Mouse (Mus musculus): ENCODE data around the gene Lamb3. TPM values are rescaled to one million over a fixed set of nuclear protein-coding genes. Genes with fewer than 3 reads are reported as not detected.
"Not testable (repeated sequence)": the region's sequence is repeated elsewhere in the genome, so short reads cannot be mapped to it uniquely, and the experiment has no call there.

The Lamb3 gene
- polyA plus RNA-seq, 1 experiment from 2014 or later = 0.38 TPM

DNA sequence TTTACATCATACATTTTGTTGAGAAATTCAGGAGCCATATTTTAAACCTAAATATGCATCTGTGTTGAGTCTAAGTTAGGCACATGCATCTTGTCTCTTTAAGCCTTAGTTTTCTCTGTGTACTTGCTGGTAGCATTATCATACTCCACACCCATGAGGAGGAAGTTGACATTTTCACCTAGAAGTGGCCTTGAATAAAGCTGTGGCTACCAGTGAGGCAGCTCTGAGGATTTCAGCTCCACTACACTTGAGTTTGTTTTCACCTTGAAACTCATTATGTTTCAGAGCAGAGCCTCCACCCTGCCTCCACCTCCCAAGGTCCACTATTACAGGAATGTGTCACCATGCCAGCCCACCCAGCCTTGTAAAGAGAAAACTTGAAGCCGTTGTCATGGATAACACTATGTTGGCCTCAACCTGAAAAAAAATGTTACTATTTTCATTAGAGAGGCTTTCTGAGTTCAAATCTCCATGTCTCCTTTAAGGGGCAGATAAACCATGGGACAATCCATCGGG lies 26.7 kb downstream of the Lamb3 start:
- Histone ChIP-seq H3K9me3 (no peaks in the 10 kb centered on the region), H3K27me3 (replicated peaks) (no peaks in the 10 kb centered on the region), H3K4me3 (no peak overlapping the region), H3K9ac (no peak overlapping the region), H3K27ac (no peak overlapping the region), H3K4me2 (replicated peaks) (no peak overlapping the region), H3K36me3 (no peaks in the 10 kb centered on the region), H3K4me1 (no peaks in the 10 kb centered on the region)
- ATAC-seq (ENCODE audit: low FRiP score, low read depth) = no peak
- 94% methylated on average over 2 of the region's 2 CpGs for WGBS

DNA sequence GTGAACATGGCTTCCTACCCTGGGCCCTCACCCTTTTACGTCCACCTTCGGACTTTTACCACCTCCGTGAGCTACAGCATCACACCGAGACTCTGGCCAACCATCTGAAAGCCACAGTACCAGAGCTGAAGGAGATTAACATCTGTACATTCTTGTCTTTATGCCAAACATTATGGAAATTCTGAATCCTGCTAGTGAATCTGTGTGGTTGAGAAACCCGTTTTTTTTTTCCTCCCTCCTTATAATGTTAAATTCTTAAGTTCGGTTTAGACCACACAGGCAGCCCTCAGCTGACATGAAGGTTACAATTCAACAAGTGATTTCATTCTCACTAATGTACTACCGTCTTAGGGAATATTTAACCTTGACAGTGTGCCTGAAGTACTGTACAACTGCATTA lies 27.4 kb downstream of the Lamb3 start:
- Histone ChIP-seq H3K9me3 (no peaks in the 10 kb centered on the region), H3K4me3 (no peak overlapping the region), H3K4me2 (replicated peaks) (no peak overlapping the region), H3K4me1 (no peaks in the 10 kb centered on the region), H3K9ac (no peak overlapping the region), H3K36me3 (no peaks in the 10 kb centered on the region), H3K27ac (no peak overlapping the region), H3K27me3 (replicated peaks) (no peaks in the 10 kb centered on the region)
- WGBS = 89% methylated on average over 7 of the region's 7 CpGs
- no peak for ATAC-seq (ENCODE audit: low FRiP score, low read depth)

DNA sequence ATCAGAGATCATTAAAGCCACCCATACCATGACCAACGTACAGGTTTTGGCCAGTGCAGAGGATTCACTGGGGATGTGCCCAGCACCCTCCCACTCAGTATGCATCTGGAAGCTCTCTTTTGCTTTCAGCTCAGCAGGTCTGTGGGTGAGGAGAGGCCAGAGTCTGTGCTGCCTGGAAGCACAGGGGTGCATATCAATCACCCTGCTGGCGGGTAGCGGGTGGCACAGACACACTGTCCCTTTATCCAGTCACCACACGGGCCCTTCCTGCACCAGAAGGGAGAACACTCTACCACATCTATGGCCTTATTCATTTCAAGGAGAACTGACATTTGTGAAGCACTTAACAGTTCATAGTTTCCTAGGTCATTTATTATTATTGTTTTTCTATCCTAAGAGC lies 30.9 kb downstream of the Lamb3 start:
- H3K4me1 ChIP-seq = no peaks in the 10 kb centered on the region
- no peak overlapping the region for H3K4me2 ChIP-seq (replicated peaks)
- WGBS = 31% methylated on average over 4 of the region's 4 CpGs
- H3K27me3 ChIP-seq (replicated peaks) = no peaks in the 10 kb centered on the region
- H3K36me3 ChIP-seq = no peaks in the 10 kb centered on the region
- H3K9ac ChIP-seq = no peak overlapping the region
- H3K27ac ChIP-seq = no peak overlapping the region
- ATAC-seq (ENCODE audit: low FRiP score, low read depth) = no peak
- no peak overlapping the region for H3K4me3 ChIP-seq
- no peaks in the 10 kb centered on the region for H3K9me3 ChIP-seq

DNA sequence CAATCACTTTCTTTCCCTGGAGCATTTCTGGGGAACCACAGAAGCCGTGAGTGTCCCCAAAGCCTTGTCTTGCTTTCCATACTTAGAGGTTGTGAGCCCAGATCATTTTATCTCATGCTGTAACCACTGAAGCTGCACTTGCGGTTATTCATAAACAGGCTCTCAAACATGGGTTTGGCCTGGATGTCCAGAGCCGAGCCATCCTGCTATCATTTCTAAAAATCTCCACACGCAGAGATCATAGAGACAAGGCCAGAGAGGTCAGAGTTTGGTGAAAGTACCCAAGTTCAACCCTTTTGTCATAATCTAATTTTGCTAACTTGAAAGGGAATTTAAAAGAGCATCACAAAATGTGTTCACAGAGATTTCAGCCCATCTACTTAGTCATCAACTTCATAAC lies 33.9 kb downstream of the Lamb3 start:
- Histone ChIP-seq H3K4me3 (no peak overlapping the region), H3K36me3 (no peaks in the 10 kb centered on the region), H3K4me2 (replicated peaks) (no peak overlapping the region), H3K9me3 (no peaks in the 10 kb centered on the region), H3K27me3 (replicated peaks) (no peaks in the 10 kb centered on the region), H3K4me1 (no peaks in the 10 kb centered on the region), H3K27ac (no peak overlapping the region), H3K9ac (no peak overlapping the region)
- ATAC-seq (ENCODE audit: low FRiP score, low read depth) = no peak
- 93% methylated on average over 4 of the region's 4 CpGs for WGBS

DNA sequence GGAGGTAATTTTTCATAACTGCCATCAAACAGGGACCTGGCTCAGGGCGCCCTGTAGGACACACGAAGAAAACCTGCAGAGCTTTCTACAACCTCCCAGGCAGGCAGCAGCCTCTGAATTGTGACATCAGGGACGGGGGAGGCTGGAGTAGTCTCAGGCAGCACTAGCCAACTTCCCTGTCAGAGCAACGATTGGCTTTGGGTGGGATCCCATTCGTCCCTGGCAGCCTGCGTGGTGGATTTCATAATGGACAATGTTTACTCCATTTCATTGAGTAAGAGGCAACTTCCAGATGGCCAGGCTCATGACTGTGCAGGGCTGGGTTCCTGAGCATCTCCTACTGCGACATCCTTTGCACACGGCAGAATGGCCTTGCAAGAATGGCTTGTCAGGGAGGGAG lies 34.7 kb downstream of the Lamb3 start:
- WGBS = 81% methylated on average over 8 of the region's 8 CpGs

DNA sequence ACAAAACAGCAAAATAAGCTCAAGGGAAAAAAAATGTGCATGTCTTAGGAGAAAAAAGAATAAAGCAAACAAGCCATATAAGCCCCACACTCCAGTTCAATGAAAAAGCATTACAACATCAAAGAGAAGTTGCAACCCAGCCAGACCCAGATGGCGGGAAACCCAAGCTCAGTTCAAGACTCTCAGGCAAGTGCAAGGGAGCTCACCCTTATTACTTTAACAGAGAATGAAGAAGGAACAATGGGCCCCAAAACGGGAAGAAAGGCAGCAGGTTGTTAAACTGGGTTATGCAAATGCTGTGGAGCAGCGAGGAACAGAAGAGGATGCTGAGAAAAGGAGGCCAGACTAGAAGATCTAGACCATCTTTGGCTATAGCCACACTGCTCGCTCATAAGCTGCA lies 35.4 kb downstream of the Lamb3 start:
- H3K4me3 ChIP-seq = no peak overlapping the region
- ATAC-seq (ENCODE audit: low FRiP score, low read depth) = no peak
- WGBS = 51% methylated on average over 4 of the region's 4 CpGs
- H3K9me3 ChIP-seq = no peaks in the 10 kb centered on the region
- H3K4me2 ChIP-seq (replicated peaks) = no peak overlapping the region
- no peak overlapping the region for H3K9ac ChIP-seq
- H3K36me3 ChIP-seq = no peaks in the 10 kb centered on the region
- H3K4me1 ChIP-seq = no peaks in the 10 kb centered on the region
- H3K27me3 ChIP-seq (replicated peaks) = no peaks in the 10 kb centered on the region
- H3K27ac ChIP-seq = no peak overlapping the region

More for the DNA sequence above, 34.7 kb downstream of the Lamb3 start:
- H3K36me3 ChIP-seq = no peaks in the 10 kb centered on the region
- no peak overlapping the region for H3K4me2 ChIP-seq (replicated peaks)
- no peak overlapping the region for H3K4me3 ChIP-seq
- no peaks in the 10 kb centered on the region for H3K4me1 ChIP-seq
- H3K9me3 ChIP-seq = no peaks in the 10 kb centered on the region
- no peaks in the 10 kb centered on the region for H3K27me3 ChIP-seq (replicated peaks)
- no peak for ATAC-seq (ENCODE audit: low FRiP score, low read depth)
- no peak overlapping the region for H3K27ac ChIP-seq
- no peak overlapping the region for H3K9ac ChIP-seq

DNA sequence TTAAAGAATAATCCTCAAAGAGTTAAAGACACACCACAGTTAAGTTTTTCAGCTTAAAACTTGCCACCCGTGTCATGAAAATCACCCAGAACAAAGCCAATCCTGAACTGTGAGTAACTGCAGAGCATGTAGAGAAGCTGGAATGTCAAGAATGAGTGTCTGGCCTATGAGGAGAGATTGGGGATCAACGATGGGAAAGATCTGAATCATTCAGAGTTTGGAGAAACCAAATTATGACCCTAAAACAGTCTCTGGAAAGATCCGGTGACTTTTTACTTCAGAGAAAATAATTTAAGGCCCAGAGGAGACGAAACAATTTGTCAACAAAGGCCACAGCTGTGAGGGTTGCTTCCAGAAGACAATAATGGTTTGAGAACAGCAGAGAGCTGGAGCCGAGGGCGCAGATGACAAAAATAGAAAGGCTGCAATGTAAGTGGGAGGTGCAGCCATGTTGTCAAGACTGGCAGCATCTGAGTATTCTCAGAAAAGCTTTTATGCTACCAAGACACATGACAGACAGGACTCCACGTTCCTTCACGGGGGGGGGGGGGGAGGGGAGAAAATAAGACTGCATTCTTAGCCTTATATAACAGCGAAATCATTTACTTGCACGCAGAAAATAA lies 36.2 kb downstream of the Lamb3 start:
- no peaks in the 10 kb centered on the region for H3K27me3 ChIP-seq (replicated peaks)
- no peak overlapping the region for H3K4me2 ChIP-seq (replicated peaks)
- no peak overlapping the region for H3K27ac ChIP-seq
- no peak overlapping the region for H3K4me3 ChIP-seq
- H3K4me1 ChIP-seq = no peaks in the 10 kb centered on the region
- H3K36me3 ChIP-seq = no peaks in the 10 kb centered on the region
- no peaks in the 10 kb centered on the region for H3K9me3 ChIP-seq
- 58% methylated on average over 10 of the region's 10 CpGs for WGBS
- no peak for ATAC-seq (ENCODE audit: low FRiP score, low read depth)
- no peak overlapping the region for H3K9ac ChIP-seq

DNA sequence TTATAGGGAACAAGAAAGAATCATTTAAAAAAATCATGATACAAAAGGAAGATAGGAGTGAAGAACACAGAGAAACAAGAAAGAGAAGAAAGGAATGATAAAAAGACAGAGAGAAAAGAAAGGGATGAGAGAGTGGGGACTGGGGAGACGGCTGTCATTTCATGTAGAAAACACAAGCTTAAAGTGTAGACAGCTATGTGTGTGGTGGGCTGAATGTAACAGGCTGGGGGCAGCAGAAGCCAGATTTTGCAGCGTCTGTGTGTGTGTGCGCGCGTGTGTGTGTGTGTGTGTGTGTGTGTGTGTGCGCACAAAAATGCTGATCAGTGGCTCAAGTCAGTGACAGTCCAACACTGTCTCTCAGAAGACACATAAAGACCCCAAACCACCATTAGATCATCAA lies 36.7 kb downstream of the Lamb3 start:
- Histone ChIP-seq H3K9me3 (no peaks in the 10 kb centered on the region), H3K4me1 (no peaks in the 10 kb centered on the region), H3K4me3 (no peak overlapping the region), H3K27ac (no peak overlapping the region), H3K9ac (no peak overlapping the region), H3K4me2 (replicated peaks) (no peak overlapping the region), H3K36me3 (no peaks in the 10 kb centered on the region), H3K27me3 (replicated peaks) (no peaks in the 10 kb centered on the region)
- no peak for ATAC-seq (ENCODE audit: low FRiP score, low read depth)
- WGBS = 84% methylated on average over 6 of the region's 6 CpGs

DNA sequence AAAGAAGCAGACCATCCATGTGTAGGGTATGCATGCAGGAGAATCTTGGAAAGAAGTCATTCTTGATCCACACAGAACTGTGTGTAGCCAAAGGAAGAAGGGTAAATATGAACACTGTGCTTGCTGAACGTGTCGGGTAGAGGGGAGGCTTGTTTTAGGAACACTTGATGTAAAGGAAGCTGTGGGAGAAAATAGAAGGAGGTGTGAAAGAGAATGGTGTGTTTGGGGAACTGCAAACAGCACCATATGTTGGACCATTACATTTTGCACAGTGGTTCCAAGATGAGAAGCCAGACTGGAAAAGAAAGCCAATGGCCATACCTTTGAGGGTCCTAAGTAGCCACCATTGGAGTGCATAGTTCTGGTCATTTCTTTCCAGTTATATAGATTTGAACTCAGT lies 42.5 kb downstream of the Lamb3 start:
- H3K9ac ChIP-seq = no peak overlapping the region
- H3K9me3 ChIP-seq = no peaks in the 10 kb centered on the region
- no peaks in the 10 kb centered on the region for H3K36me3 ChIP-seq
- no peak overlapping the region for H3K4me2 ChIP-seq (replicated peaks)
- ATAC-seq (ENCODE audit: low FRiP score, low read depth) = no peak
- no peak overlapping the region for H3K4me3 ChIP-seq
- 0 out of 2 replicates have a peak, but pooled peaks cover 4% of the 10 kb centered on the region for H3K4me1 ChIP-seq
- 82% methylated on average over 2 of the region's 2 CpGs for WGBS
- H3K27me3 ChIP-seq (replicated peaks) = no peaks in the 10 kb centered on the region
- no peak overlapping the region for H3K27ac ChIP-seq

DNA sequence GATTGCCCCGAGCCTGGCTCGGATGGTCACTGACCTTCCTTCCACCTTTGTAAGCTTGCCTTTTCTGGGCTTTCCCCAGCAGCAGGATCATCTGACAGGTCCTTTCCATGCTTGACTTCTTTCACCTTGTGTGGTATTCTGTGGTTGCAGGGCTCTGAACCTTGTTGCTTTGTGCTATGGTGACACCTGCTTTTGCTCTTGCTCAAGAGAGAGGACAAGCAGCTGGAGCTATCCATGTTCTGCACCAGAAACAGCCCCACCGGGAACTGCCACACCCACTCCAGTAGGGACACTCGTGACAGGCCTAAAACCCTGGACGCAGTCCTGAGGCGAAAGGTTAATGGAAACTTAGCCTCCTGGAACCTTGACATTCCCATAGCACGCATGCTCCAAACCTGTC lies 43.9 kb downstream of the Lamb3 start:
- H3K4me1 ChIP-seq = 0 out of 2 replicates have a peak, but pooled peaks cover 4% of the 10 kb centered on the region
- H3K27ac ChIP-seq = no peak overlapping the region
- H3K4me2 ChIP-seq (replicated peaks) = no peak overlapping the region
- H3K9ac ChIP-seq = no peak overlapping the region
- 83% methylated on average over 7 of the region's 7 CpGs for WGBS
- no peak overlapping the region for H3K4me3 ChIP-seq
- no peak for ATAC-seq (ENCODE audit: low FRiP score, low read depth)
- H3K27me3 ChIP-seq (replicated peaks) = no peaks in the 10 kb centered on the region
- no peaks in the 10 kb centered on the region for H3K36me3 ChIP-seq
- no peaks in the 10 kb centered on the region for H3K9me3 ChIP-seq

DNA sequence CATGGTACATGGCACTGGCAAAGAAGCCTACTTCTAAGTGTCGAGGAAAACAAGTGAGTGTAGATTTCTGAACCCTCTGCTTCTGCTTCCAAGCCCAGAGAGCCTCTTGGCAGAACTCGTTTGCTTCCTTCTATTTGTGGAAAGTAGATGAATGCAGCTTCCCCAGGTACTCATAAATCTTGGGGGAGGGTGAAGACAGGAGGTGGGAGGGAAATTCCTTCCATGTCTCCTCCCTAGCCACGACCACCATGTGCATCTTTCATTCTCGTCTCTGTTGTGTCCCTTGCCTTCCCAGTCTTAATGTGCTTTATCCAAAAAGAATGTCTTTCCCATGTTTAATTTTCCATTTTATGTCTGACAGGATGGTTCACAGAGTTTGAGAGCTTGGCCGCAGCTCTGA lies 45.1 kb downstream of the Lamb3 start:
- no peaks in the 10 kb centered on the region for H3K27me3 ChIP-seq (replicated peaks)
- ATAC-seq (ENCODE audit: low FRiP score, low read depth) = no peak
- WGBS = 34% methylated on average over 5 of the region's 5 CpGs
- H3K9ac ChIP-seq = no peak overlapping the region
- no peak overlapping the region for H3K27ac ChIP-seq
- no peak overlapping the region for H3K4me2 ChIP-seq (replicated peaks)
- H3K4me1 ChIP-seq = 0 out of 2 replicates have a peak, but pooled peaks cover 4% of the 10 kb centered on the region
- H3K4me3 ChIP-seq = no peak overlapping the region
- no peaks in the 10 kb centered on the region for H3K36me3 ChIP-seq
- H3K9me3 ChIP-seq = no peaks in the 10 kb centered on the region

DNA sequence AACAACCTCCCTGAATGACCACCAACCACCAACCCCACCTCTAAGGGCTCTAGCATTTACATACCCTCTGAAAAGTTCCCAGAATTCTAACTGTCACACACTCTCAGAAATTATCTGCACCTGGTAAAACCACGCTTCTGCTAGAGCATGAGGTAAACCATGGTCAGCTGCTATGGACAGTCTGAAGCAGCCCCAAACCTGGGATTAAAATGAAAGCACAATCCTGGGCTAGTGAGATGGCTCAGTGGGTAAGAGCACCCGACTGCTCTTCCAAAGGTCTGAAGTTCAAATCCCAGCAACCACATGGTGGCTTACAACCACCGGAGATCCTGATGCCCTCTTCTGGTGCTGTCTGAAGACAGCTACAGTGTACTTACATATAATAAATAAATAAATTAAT lies 46.4 kb downstream of the Lamb3 start:
- H3K36me3 ChIP-seq; H3K27me3 ChIP-seq (replicated peaks); ATAC-seq (ENCODE audit: low FRiP score, low read depth); H3K9me3 ChIP-seq; H3K9ac ChIP-seq; H3K4me1 ChIP-seq; H3K27ac ChIP-seq; H3K4me3 ChIP-seq; H3K4me2 ChIP-seq (replicated peaks): not testable (repeated sequence)
- 74% methylated on average over 3 of the region's 3 CpGs for WGBS

DNA sequence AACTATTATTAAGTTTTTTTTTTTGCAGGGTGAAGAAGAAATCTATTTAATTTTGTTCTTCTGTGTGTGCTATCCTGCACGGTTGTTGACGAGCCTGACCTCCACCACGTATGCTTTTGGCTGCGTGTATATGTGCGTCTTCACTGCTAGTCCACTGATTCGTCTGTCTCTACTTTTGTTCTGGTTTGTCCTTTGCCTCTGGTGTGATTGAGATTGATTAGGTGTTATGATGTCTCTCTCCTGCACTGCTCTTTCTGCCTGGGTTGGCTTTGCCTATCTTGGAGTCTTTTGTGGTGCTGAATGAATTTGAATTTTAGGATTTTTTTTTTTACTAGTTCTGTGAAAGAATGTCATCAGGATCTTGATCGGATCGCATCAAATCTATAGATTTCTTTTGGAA lies 47.5 kb downstream of the Lamb3 start:
- Histone ChIP-seq H3K27me3 (replicated peaks) (no peaks in the 10 kb centered on the region), H3K9ac (no peak overlapping the region), H3K4me3 (no peak overlapping the region), H3K36me3 (no peaks in the 10 kb centered on the region), H3K9me3 (no peaks in the 10 kb centered on the region), H3K4me1 (0 out of 2 replicates have a peak, but pooled peaks cover 4% of the 10 kb centered on the region), H3K27ac (no peak overlapping the region), H3K4me2 (replicated peaks) (no peak overlapping the region)
- ATAC-seq (ENCODE audit: low FRiP score, low read depth) = no peak
- 62% methylated on average over 8 of the region's 8 CpGs for WGBS
